Mouse (Mus musculus): ENCODE measurements around the gene Adgrf1.

DNA sequence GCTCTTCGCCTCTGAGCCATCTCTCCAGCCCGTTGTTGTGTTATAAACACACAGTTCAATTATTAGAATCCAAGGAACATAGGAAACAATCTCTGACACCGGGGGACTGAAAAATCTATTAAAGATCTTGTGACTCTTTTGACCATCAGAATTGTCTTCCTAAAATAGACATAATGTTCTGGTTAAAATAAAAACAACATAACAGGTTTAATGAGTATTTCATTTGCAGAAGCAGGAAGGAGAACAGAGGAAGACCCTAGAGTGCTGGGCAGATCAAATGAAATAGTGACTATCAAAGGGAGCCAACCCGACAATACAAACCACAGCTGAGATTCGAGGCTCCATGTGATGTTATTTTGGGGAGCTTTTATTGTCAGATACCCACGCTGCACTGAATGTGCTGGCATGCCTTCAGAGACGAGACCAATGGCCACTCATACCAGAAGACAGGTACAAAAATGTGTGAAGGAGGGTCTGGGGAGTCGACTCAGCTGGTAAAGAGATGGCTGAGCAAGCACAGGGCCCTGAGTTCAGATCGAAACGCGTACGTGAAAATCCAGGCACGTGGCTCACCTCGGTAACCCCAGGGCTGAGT is 33.4 kb upstream of the Adgrf1 start:
- TF ChIP-seq CTCF (IDR thresholded peaks at IDR 0.05; ENCODE audit: low read depth, low read length) (no peak), TAL1 (conservative IDR thresholded peaks at IDR 0.05; ENCODE audit: low read depth, low read length) (no peak)
